Mouse (Mus musculus) bone marrow, adult 2 months (tissue): ENCODE measurements around the gene H2-DMa.

Source experiments
- CTCF ChIP-seq: fragments of 200-500 bp; IDR thresholded peaks from 2 replicates; pipeline ENCODE4 v1.5.1; 2011; ENCODE audit warnings: low read length, control low read depth; ENCODE audit not compliant: control insufficient read depth, insufficient read depth
- POLR2A ChIP-seq: fragments of 200-500 bp; IDR thresholded peaks from 2 replicates; pipeline ENCODE4 v1.6.1; 2011; ENCODE audit warnings: low read depth, mild to moderate bottlenecking, control low read depth, low read length, borderline replicate concordance; ENCODE audit not compliant: control insufficient read depth

DNA sequence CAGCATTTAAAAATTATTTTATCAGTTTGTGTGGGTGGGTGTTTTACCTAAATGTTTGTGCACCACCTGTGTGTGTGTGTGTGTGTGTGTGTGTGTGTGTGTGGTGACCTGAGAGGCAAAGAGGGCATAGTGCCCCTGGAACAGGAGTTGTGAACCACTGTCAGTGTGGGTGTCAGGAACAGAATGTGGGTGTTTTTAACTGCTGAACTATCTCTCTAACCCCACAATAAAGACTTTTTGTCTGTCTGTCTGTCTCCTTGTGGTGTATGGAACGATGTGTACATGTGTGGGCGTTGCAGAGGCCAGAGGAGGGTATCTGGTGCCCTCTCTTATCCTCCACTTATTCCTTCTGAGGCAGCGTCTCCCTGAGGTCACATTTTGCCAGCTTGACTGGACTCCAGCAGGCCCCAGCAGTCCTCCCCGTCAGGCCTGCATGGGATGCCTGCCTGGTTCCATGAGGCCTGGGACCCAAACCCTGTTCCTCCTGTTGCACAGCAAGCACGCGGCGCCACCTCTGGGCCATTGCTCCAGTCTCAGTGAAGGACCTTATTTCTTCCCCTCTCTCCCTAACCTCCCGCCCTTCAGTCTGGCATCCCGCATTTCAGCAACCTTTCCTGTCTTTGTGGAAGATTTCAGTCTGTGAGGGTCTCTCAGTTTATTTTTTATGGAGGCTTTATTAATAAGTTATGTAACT, 45.0 kb downstream of the H2-DMa start:
- TF ChIP-seq CTCF, result peak; percentile 66
- TF ChIP-seq POLR2A, result no peak
